Mouse (Mus musculus) hindbrain, embryonic 16.5 days (tissue): ENCODE data around the gene Rab7. TPM values are rescaled to one million over a fixed set of nuclear protein-coding genes. Genes with fewer than 3 reads are reported as not detected.

ENCODE experiments used
- ATAC-seq: fragments of 200-750 bp; cut with Nextera tagmentation; 2 replicates; pipeline ENCODE4 v1.8.0; 2017; ENCODE audit warnings: moderate TSS enrichment, moderate library complexity
- H3K27ac ChIP-seq: fragments of 300-500 bp; sonication (generic); 2 replicates; pipeline ENCODE4 v1.5.1; 2014; ENCODE audit warnings: low read depth, mild to moderate bottlenecking, control low read depth, low read length, moderate library complexity
- H3K27me3 ChIP-seq: fragments of 300-500 bp; sonication (generic); replicated peaks from 2 replicates; pipeline ENCODE4 v1.6.1; 2014; ENCODE audit warnings: low read length; ENCODE audit not compliant: control insufficient read depth, insufficient read depth
- H3K36me3 ChIP-seq: fragments of 300-500 bp; sonication (generic); 2 replicates; pipeline ENCODE4 v1.6.1; 2014; ENCODE audit warnings: mild to moderate bottlenecking, low read length, moderate library complexity, mixed read lengths; ENCODE audit not compliant: control insufficient read depth, insufficient read depth
- H3K4me1 ChIP-seq: fragments of 300-500 bp; sonication (generic); 2 replicates; pipeline ENCODE4 v1.6.1; 2014; ENCODE audit warnings: low read depth, low read length; ENCODE audit not compliant: control insufficient read depth, insufficient read depth
- H3K4me2 ChIP-seq: fragments of 300-500 bp; sonication (generic); 2 replicates; pipeline ENCODE4 v1.6.1; 2014; ENCODE audit warnings: mild to moderate bottlenecking, low read length, control low read depth, moderate library complexity
- H3K4me3 ChIP-seq: fragments of 300-500 bp; sonication (generic); 2 replicates; pipeline ENCODE4 v1.5.1; 2014; ENCODE audit warnings: mild to moderate bottlenecking, low read length, control low read depth, moderate library complexity
- H3K9ac ChIP-seq: fragments of 300-500 bp; sonication (generic); 2 replicates; pipeline ENCODE4 v1.6.1; 2014; ENCODE audit warnings: low read depth, mild to moderate bottlenecking, control low read depth, low read length, moderate library complexity
- H3K9me3 ChIP-seq: fragments of 300-500 bp; sonication (generic); 2 replicates; pipeline ENCODE4 v1.6.1; 2014; ENCODE audit warnings: mild to moderate bottlenecking, low read length, moderate library complexity; ENCODE audit not compliant: control insufficient read depth
- WGBS: fragments of 180-500 bp; shearing (Covaris S2); extraction: QIAGEN DNeasy Blood & Tissue Kit; methylation state at CpG from one replicate; pipeline ENCODE4 v1.1.7; 2014; 5-methylcytosine and 5-hydroxymethylcytosine counted together
- polyA plus RNA-seq: library from polyadenylated mRNA; unstranded; fragments of >200 nt; fragmentation: Nextera tagmentation; extraction: Ambion mirVana; gene quantifications from 2 replicates; pipeline ENCODE4 v1.2.1, GENCODE M21; 2015

Gene Rab7
- polyA plus RNA-seq, 1 experiment from 2014 or later = 401 TPM

DNA sequence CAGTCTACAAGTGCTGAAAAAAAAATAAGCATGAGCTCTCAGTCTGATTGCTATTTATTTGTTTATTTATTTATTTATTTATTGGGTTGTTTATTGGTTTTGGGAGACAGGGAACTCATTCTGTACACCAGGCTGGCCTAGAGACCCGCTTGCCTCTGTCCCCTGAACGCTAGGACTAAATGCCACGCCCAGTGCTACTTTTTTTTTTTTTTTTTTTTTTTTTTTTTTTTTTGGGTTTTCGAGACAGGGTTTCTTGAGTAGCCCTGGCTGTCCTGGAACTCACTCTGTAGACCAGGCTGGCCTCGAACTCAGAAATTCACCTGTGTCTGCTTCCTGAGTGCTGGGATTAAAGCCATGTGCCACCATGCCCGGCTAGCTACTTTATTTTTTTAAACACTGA, 25.4 kb upstream of the Rab7 start:
- WGBS = 74% methylated on average over 6 of the region's 6 CpGs
- 0 out of 2 replicates have a peak, but pooled peaks cover under 1% of the 10 kb centered on the region for H3K4me1 ChIP-seq
- H3K4me2 ChIP-seq = no peak overlapping the region

DNA sequence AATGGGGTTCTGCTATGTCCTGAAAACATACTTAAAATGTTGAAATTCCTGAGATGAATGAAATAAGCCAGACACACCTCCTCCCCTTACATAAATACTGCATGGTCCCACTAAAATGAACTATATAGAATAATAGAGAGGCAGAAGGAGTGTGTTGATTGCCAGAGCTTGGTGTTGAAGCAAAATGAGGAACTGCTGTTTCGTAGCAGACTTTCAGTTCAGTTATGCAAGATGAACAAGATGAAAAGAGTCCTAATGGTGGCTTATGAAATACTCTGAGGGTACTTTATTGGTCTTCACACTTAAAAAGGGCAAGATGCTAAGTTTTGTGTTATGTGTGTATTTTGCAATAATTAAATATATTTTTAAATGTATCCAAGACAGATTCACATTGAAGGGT, 23.7 kb upstream of the Rab7 start:
- no peak overlapping the region for H3K4me3 ChIP-seq
- WGBS = 89% methylated on average over 1 of the region's 1 CpGs
- H3K4me2 ChIP-seq = no peak overlapping the region
- no peaks in the 10 kb centered on the region for H3K9me3 ChIP-seq
- no peaks in the 10 kb centered on the region; the same call in 1 of the 2 replicates for H3K27me3 ChIP-seq
- H3K4me1 ChIP-seq = no peaks in the 10 kb centered on the region
- H3K36me3 ChIP-seq = no peaks in the 10 kb centered on the region
- no peak overlapping the region for H3K27ac ChIP-seq
- ATAC-seq = no peak
- no peak overlapping the region for H3K9ac ChIP-seq

More for the DNA sequence above, 25.4 kb upstream of the Rab7 start:
- no peaks in the 10 kb centered on the region for H3K36me3 ChIP-seq
- no peak for ATAC-seq
- H3K27ac ChIP-seq = no peak overlapping the region
- no peak overlapping the region for H3K4me3 ChIP-seq
- no peaks in the 10 kb centered on the region for H3K9me3 ChIP-seq
- no peaks in the 10 kb centered on the region; the same call in 1 of the 2 replicates for H3K27me3 ChIP-seq
- no peak overlapping the region for H3K9ac ChIP-seq

DNA sequence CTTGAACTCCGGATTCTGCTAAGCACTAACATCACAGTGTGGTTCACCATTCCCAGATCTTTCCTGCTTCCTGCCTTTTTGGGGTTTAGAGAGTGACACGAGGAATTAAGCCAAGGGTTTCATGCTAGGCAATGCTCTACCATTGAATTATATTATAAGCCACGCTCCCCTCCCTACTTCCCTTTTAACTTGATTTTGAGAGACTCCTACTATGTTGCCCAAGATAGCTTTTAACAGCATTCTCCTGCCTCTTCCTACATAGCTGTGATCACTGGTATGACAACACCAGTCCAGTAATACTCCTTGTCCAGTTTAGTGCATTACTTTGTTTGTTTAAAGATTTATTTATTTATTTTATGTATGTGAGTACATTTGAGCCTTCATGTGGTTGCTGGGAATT, 22.7 kb upstream of the Rab7 start:
- whole genome bisulfite sequencing = 66% methylated on average over 3 of the region's 3 CpGs
- ATAC-seq = no peak
- Histone ChIP-seq H3K4me2 (no peak overlapping the region), H3K4me3 (no peak overlapping the region), H3K27me3 (no peaks in the 10 kb centered on the region; the same call in 1 of the 2 replicates), H3K9ac (no peak overlapping the region), H3K27ac (no peak overlapping the region), H3K36me3 (no peaks in the 10 kb centered on the region), H3K4me1 (no peaks in the 10 kb centered on the region), H3K9me3 (no peaks in the 10 kb centered on the region)

DNA sequence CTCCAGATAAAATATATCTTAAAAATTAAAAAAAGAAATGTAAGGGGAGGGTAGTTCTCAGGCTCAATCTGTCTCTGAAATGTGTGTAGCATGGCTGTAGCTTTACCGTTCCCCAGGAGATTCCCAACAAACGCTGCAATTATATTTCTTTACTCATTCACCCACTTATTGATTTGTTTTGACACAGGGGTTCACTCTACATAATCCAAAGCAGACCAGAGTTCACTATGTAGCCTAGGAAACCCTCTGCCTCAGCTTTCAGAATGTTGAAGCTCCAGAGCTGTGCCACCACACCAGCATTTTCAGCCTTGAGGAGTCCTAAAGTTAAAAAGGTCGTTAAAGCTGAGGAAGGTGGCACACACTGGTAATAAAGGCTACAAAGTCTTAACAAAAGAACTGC, 20.9 kb upstream of the Rab7 start:
- no peaks in the 10 kb centered on the region for H3K4me1 ChIP-seq
- no peaks in the 10 kb centered on the region for H3K36me3 ChIP-seq
- H3K4me3 ChIP-seq = no peak overlapping the region
- H3K4me2 ChIP-seq = no peak overlapping the region
- 65% methylated on average over 3 of the region's 3 CpGs for WGBS
- H3K27me3 ChIP-seq = no peaks in the 10 kb centered on the region; the same call in 1 of the 2 replicates
- no peaks in the 10 kb centered on the region for H3K9me3 ChIP-seq
- no peak overlapping the region for H3K27ac ChIP-seq
- ATAC-seq = no peak
- H3K9ac ChIP-seq = no peak overlapping the region

DNA sequence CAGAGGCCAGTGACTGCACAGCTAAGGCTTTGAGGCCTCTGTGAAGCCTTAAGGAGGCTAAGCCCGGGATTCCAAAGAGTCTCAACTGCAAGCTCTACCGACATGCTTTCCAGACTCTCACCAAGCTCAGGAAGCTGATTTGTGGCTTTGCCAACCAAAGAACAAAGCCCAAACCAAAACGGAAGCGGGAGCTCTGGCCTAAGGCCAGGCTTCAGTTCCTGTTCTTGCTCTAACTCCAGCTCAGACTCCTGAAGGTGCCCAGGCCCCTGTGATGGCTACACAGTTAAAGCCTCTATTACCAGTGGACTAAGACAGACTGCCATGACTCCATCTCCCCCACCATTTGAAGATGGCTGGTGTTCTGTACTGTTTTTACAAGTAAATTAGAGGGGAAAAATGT, 20.0 kb upstream of the Rab7 start:
- Histone ChIP-seq H3K9ac (no peak overlapping the region), H3K27ac (no peak overlapping the region), H3K4me3 (no peak overlapping the region), H3K9me3 (no peaks in the 10 kb centered on the region), H3K4me1 (no peaks in the 10 kb centered on the region), H3K36me3 (no peaks in the 10 kb centered on the region), H3K27me3 (no peaks in the 10 kb centered on the region; the same call in 1 of the 2 replicates), H3K4me2 (no peak overlapping the region)
- WGBS = 53% methylated on average over 4 of the region's 4 CpGs
- ATAC-seq = no peak

DNA sequence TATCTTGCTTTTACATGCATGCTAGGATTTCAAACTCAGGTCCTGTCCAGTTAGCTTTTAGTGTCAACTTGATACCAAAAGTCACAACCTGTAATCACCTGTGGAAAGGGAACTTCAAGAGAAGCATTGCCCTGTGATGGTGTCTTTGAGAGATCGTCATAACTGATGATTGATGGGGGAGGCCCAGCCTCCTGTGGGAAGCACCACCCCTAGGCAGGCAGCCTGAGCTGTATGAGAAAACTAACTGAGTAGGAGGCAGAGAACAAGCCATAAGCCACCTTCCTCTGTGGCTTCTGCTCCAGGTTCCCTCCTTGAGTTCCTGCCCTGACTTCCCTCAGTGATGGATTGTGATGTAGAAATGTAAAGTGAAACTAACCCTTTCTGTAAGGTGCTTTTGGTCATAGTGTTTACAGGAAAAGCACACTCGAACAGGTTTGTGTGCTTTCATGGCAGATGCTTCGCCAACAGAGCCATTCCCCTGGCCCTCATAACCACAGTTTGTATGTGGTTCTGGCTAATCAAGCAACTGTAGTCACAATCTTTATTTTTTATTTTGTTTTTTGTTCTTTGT, 19.1 kb upstream of the Rab7 start:
- no peak for ATAC-seq
- Histone ChIP-seq H3K36me3 (no peaks in the 10 kb centered on the region), H3K27me3 (no peaks in the 10 kb centered on the region; the same call in 1 of the 2 replicates), H3K4me3 (no peak overlapping the region), H3K9me3 (no peaks in the 10 kb centered on the region), H3K4me2 (no peak overlapping the region), H3K9ac (no peak overlapping the region), H3K4me1 (no peaks in the 10 kb centered on the region), H3K27ac (no peak overlapping the region)
- 94% methylated on average over 3 of the region's 3 CpGs for WGBS

DNA sequence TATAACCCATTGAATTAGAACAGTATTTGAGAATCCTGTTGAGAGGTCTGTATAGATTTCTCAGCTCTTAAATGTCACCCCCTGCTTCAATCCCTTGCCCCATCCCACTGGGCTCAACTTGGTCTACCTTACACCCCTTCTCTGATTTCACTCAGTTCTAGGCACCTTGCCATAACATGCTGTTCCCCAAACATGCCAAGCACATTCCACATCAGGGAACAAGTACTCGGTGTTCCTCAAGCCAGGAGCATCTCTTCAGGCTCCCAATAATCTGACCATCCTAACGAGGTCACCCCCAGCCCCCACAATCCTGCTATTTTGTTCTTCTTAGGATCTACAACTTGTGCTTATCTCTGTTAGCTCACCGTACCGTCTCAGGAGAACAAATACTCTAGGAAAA, 17.3 kb upstream of the Rab7 start:
- WGBS = 84% methylated on average over 4 of the region's 4 CpGs
- H3K9ac ChIP-seq = no peak overlapping the region
- no peak overlapping the region for H3K4me2 ChIP-seq
- H3K4me3 ChIP-seq = no peak overlapping the region
- H3K27ac ChIP-seq = no peak overlapping the region
- ATAC-seq = no peak
- H3K9me3 ChIP-seq = no peaks in the 10 kb centered on the region
- no peaks in the 10 kb centered on the region for H3K36me3 ChIP-seq
- no peaks in the 10 kb centered on the region for H3K27me3 ChIP-seq
- H3K4me1 ChIP-seq = no peaks in the 10 kb centered on the region

DNA sequence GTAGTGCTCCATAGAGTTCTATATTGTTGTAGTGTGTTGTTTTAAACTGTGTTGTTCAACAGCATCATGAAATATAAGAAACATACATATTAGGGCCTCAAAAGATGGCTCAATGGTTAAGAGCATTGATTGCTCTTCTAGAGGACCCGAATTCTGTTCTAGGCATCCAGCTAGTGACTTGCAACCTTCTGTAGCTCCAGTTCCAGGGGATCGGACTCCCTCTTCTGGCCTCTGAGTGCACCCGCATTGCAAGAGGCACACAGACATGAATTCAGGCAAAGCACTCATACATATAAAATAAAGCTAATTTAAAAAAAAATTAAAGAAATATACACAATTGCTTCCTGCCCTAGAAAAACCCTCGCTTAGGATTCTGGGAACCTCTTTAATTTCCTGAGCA, 16.3 kb upstream of the Rab7 start:
- Histone ChIP-seq H3K9me3 (no peaks in the 10 kb centered on the region), H3K27me3 (no peaks in the 10 kb centered on the region), H3K36me3 (no peaks in the 10 kb centered on the region), H3K4me1 (no peaks in the 10 kb centered on the region), H3K9ac (no peak overlapping the region), H3K4me3 (no peak overlapping the region), H3K27ac (no peak overlapping the region), H3K4me2 (no peak overlapping the region)
- ATAC-seq = no peak
- 81% methylated on average over 4 of the region's 4 CpGs for WGBS

DNA sequence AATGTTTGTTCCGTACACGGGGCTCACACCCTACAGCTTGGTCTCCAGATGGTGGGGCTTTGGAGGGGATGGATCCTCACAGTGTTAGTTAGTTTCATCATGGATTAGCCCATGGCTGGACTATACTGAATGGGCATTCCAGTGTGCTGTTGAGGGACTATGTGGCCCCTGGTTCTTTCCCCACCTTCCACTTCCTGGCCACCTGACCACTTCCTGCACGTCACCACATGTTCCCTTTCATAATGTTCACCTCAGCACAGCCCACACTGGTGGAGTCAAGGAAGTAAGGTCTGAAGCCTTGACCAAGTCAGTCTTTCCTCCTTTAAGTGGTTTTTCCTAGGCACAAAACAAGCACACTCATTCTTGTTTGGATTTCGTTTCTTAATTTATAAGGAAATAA, 15.5 kb upstream of the Rab7 start:
- ATAC-seq = no peak
- Histone ChIP-seq H3K9ac (no peak overlapping the region), H3K27me3 (no peaks in the 10 kb centered on the region), H3K27ac (no peak overlapping the region), H3K36me3 (no peaks in the 10 kb centered on the region), H3K4me1 (no peaks in the 10 kb centered on the region), H3K4me3 (no peak overlapping the region), H3K9me3 (no peaks in the 10 kb centered on the region), H3K4me2 (no peak overlapping the region)
- 94% methylated on average over 4 of the region's 4 CpGs for WGBS

DNA sequence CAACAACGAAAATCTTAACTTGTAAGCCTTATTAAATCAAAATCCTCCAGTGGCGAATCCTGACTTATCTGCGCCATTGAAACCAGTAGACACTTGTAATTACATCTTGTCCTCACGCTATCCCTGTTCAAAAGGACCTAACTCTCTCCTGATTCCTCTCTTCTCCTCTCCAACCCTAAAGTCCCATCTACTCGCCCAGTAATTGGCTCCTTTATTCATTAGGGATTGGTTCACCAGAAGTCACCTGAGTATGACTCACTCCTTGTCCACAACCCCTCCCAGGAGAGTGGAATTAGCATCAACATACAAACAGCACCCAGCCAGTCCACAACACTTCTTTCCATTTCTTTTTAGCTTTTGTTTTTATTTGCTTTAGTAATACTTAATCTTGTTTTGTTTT, 14.8 kb upstream of the Rab7 start:
- Histone ChIP-seq H3K4me2 (no peak overlapping the region), H3K27ac (no peak overlapping the region), H3K9me3 (no peaks in the 10 kb centered on the region), H3K4me3 (no peak overlapping the region), H3K4me1 (no peaks in the 10 kb centered on the region), H3K9ac (no peak overlapping the region), H3K27me3 (no peaks in the 10 kb centered on the region), H3K36me3 (no peaks in the 10 kb centered on the region)
- WGBS = 88% methylated on average over 5 of the region's 5 CpGs
- ATAC-seq = no peak
